Mouse (Mus musculus) cerebellum, adult 9-10 months (tissue): ENCODE data around the gene Ring1.
"Not testable (repeated sequence)": the region's sequence is repeated elsewhere in the genome, so short reads cannot be mapped to it uniquely, and the experiment has no call there.

ENCODE experiments used
- DNase-seq: peaks from one replicate; pipeline ENCODE4 v3.0.0; 2022

The Ring1 gene

GRCm38 (mm10) chr17:34028501-34029149 lies 4.1 kb upstream of the Ring1 start:
- no peak for DNase-seq

GRCm38 (mm10) chr17:34027656-34028223 lies 3.3 kb upstream of the Ring1 start, which contains the start of gene H2-Ke6:
H2-Ke6 (minus strand) TSS chr17:34028060.
- peak; percentile 92 for DNase-seq

GRCm38 (mm10) chr17:34026917-34027655 lies 2.6 kb upstream of the Ring1 start:
- peak; percentile 63 for DNase-seq

- no peak for DNase-seq
Observed at GRCm38 (mm10) chr17:34026221-34026620, 1.7 kb upstream of the Ring1 start.

GRCm38 (mm10) chr17:34025756-34026151 lies 1.3 kb upstream of the Ring1 start:
- peak; percentile 63 for DNase-seq

GRCm38 (mm10) chr17:34024861-34025755 lies 628 bp upstream of the Ring1 start:
- DNase-seq = peak; percentile 38

- peak; percentile 40 for DNase-seq
Observed at GRCm38 (mm10) chr17:34023678-34024077, 802 bp downstream of the Ring1 start.

- DNase-seq = peak; percentile 47
Observed at GRCm38 (mm10) chr17:34022987-34023386, 1.5 kb downstream of the Ring1 start.

GRCm38 (mm10) chr17:34022414-34022783 lies 2.1 kb downstream of the Ring1 start:
- peak; percentile 23 for DNase-seq

GRCm38 (mm10) chr17:34021539-34022413 lies 2.7 kb downstream of the Ring1 start:
- peak; percentile 15 for DNase-seq

GRCm38 (mm10) chr17:34013436-34013835 lies 11.0 kb downstream of the Ring1 start:
- DNase-seq = no peak

GRCm38 (mm10) chr17:34010156-34010555 lies 14.3 kb downstream of the Ring1 start:
- DNase-seq = no peak

GRCm38 (mm10) chr17:34006570-34006969 lies 17.9 kb downstream of the Ring1 start:
- DNase-seq = no peak

- no peak for DNase-seq
Observed at GRCm38 (mm10) chr17:34003426-34003825, 21.1 kb downstream of the Ring1 start.

- not testable (repeated sequence) for DNase-seq
Observed at GRCm38 (mm10) chr17:34000796-34001195, 23.7 kb downstream of the Ring1 start.

- peak; percentile 69 for DNase-seq
Observed at GRCm38 (mm10) chr17:34000150-34000537, 24.3 kb downstream of the Ring1 start, which contains the start of gene H2-K1. H2-K1 (minus strand) TSS chr17:34000347.

- DNase-seq = no peak
Observed at GRCm38 (mm10) chr17:33999341-34000149, 24.9 kb downstream of the Ring1 start.

- DNase-seq = not testable (repeated sequence)
Observed at GRCm38 (mm10) chr17:33998697-33999096, 25.8 kb downstream of the Ring1 start.

GRCm38 (mm10) chr17:33997025-33997424 lies 27.5 kb downstream of the Ring1 start:
- not testable (repeated sequence) for DNase-seq

- DNase-seq = no peak
Observed at GRCm38 (mm10) chr17:33995651-33996050, 28.8 kb downstream of the Ring1 start.

GRCm38 (mm10) chr17:33994959-33995358 lies 29.5 kb downstream of the Ring1 start:
- no peak for DNase-seq
